Mouse (Mus musculus): ENCODE measurements around the gene Aldh1b1.

- TF ChIP-seq CTCF (IDR thresholded peaks at IDR 0.05; ENCODE audit: low read depth, low read length) (no peak), POLR2A (IDR thresholded peaks at IDR 0.05; ENCODE audit: extremely low read depth, insufficient read depth, low read length) (no peak)
Observed at GRCm38 (mm10) chr4:45755097-45755496, 43.7 kb upstream of the Aldh1b1 start.

Data from liver, adult 2 months (tissue).